Mouse (Mus musculus) heart, embryonic 14.5 days (tissue): ENCODE measurements around the gene Smg9. TPM values are rescaled to one million over a fixed set of nuclear protein-coding genes. Genes with fewer than 3 reads are reported as not detected.
A peak's percentile ranks its signal among the peaks of the same experiment; 100 is the strongest.

ENCODE experiments used
- ATAC-seq: fragments of 200-750 bp; cut with Nextera tagmentation; 2 replicates; pipeline ENCODE4 v1.8.0; 2017; ENCODE audit warnings: low read depth, moderate TSS enrichment; ENCODE audit not compliant: insufficient number of reproducible peaks, insufficient read depth, low FRiP score
- H3K27ac ChIP-seq, 2 experiments: fragments of 200-500 bp in 1 of 2; fragments of 300-500 bp in 1 of 2; sonication (generic) in 1 of 2; replicated peaks in 1 of 2; 2 replicates each; pipeline ENCODE4 v1.5.1; 2012 to 2014; ENCODE audit warnings: low read depth in 2 of 2, low read length in 2 of 2, control low read depth in 1 of 2, mild to moderate bottlenecking in 1 of 2, mixed read lengths in 1 of 2; ENCODE audit not compliant: control insufficient read depth in 1 of 2, insufficient read depth in 1 of 2
- H3K27me3 ChIP-seq: fragments of 300-500 bp; sonication (generic); 2 replicates; pipeline ENCODE4 v1.6.1; 2014; ENCODE audit warnings: mild to moderate bottlenecking, low read length, control low read depth; ENCODE audit not compliant: control insufficient read depth, insufficient read depth
- H3K36me3 ChIP-seq: fragments of 300-500 bp; sonication (generic); 2 replicates; pipeline ENCODE4 v1.6.1; 2014; ENCODE audit warnings: mild to moderate bottlenecking, control low read depth, low read length, mixed read lengths; ENCODE audit not compliant: control insufficient read depth, insufficient read depth
- H3K4me1 ChIP-seq, 2 experiments: fragments of 200-500 bp in 1 of 2; fragments of 300-500 bp in 1 of 2; sonication (generic) in 1 of 2; 2 replicates each; pipeline ENCODE4 v1.6.1; 2012 to 2014; ENCODE audit warnings: low read length in 2 of 2, control low read depth in 1 of 2, mixed read lengths in 1 of 2; ENCODE audit not compliant: control insufficient read depth in 2 of 2, insufficient read depth in 2 of 2
- H3K4me2 ChIP-seq: fragments of 300-500 bp; sonication (generic); 2 replicates; pipeline ENCODE4 v1.6.1; 2014; ENCODE audit warnings: mild to moderate bottlenecking, low read length
- H3K4me3 ChIP-seq, 2 experiments: fragments of 200-500 bp in 1 of 2; fragments of 300-500 bp in 1 of 2; sonication (generic) in 1 of 2; 2 replicates each; pipeline ENCODE4 v1.5.1; 2012 to 2014; ENCODE audit warnings: low read length in 2 of 2, mild to moderate bottlenecking in 2 of 2, control low read depth in 1 of 2, low read depth in 1 of 2, moderate library complexity in 1 of 2; ENCODE audit not compliant: control insufficient read depth in 1 of 2, insufficient read depth in 1 of 2
- H3K9ac ChIP-seq: fragments of 300-500 bp; sonication (generic); 2 replicates; pipeline ENCODE4 v1.6.1; 2014; ENCODE audit warnings: mild to moderate bottlenecking, low read length
- H3K9me3 ChIP-seq: fragments of 300-500 bp; sonication (generic); 2 replicates; pipeline ENCODE4 v1.6.1; 2016; ENCODE audit warnings: low read length, control low read depth; ENCODE audit not compliant: control insufficient read depth
- WGBS: fragments of 180-500 bp; shearing (Covaris S2); extraction: QIAGEN DNeasy Blood & Tissue Kit; methylation state at CpG from one replicate; pipeline ENCODE4 v1.1.7; 2014; 5-methylcytosine and 5-hydroxymethylcytosine counted together
- polyA plus RNA-seq: library from polyadenylated mRNA; unstranded; fragments of >200 nt; fragmentation: Nextera tagmentation; extraction: Ambion mirVana; gene quantifications from 2 replicates; pipeline ENCODE4 v1.2.1, GENCODE M21; 2014

The Smg9 gene
- polyA plus RNA-seq, 1 experiment from 2014 or later: 20.7 TPM

DNA sequence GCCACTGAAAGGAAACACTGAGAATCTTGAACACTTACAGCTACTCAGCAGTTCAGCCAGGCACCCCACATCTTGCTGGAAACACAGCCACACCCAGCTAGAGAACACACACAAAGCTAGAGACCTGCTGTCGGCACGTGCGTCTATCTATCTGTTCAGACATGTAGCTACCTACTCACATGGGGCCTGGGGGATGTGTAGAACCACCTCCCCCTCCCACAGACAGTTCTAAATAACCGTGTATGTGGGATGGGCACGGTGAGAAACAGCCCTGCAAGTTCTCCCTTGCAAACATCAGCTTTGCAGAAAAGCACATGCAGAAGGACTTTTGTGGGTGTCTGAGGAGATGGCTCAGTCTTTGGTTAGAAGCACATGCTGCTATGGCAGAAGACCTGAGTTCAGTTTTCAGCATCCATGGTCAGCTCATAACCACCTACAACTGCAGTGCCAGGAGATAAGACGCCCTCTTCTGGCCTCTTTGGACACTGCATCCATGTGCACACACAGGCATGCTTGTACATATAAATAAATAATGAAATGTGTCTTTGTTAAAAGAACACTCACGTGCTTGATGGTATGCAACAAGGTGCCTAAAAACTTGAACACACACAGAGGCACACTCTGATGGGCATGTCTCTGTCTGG is 47.4 kb downstream of the Smg9 start:
- H3K9ac ChIP-seq: no peak overlapping the region
- H3K4me1 ChIP-seq: no peaks in the 10 kb centered on the region
- ATAC-seq: no peak
- no peaks in the 10 kb centered on the region for H3K27me3 ChIP-seq
- H3K27ac ChIP-seq: no peak overlapping the region
- no peaks in the 10 kb centered on the region for H3K36me3 ChIP-seq
- H3K9me3 ChIP-seq: no peaks in the 10 kb centered on the region
- no peak overlapping the region for H3K4me3 ChIP-seq
- WGBS: 61% methylated on average over 7 of the region's 7 CpGs
- no peak overlapping the region for H3K4me2 ChIP-seq

DNA sequence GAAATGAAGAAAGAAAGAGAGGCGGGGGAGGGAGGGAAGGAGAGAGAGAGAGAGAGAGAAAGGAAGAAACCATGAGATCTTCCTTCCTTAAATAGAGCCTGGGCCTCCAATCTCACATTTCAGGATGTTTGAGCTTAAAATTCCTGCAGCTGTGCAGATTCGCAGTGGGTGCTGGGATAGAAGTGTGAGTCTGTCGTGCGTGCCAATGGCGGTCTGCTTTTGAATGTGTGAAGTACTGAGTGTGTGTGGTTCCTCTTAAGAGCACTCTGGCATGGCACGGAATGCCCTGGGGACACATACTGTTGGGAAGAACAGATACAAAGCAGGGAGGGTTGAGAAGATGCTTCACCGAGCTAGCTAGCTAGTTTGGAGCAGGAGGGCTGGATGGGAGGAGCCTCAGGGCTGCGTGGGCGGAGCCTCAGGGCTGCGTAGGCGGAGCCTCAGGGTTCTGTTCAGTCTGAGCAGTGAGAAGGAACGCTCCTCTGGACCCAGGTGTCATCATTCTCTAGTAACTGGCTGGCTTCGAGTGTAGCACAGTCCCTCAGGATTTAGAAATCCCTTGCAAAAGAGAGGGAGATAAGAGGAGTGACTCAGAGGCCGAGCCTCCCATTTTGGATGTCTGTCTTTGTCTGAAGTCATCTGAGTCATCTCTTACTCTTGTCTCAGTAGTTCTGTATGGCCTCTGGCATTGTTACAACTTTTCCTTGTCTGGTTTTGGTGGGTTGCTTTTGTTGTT is 49.5 kb downstream of the Smg9 start:
- Histone ChIP-seq H3K9ac (no peak overlapping the region), H3K4me1 (no peaks in the 10 kb centered on the region), H3K9me3 (no peaks in the 10 kb centered on the region), H3K27me3 (no peaks in the 10 kb centered on the region), H3K4me2 (no peak overlapping the region), H3K27ac (no peak overlapping the region), H3K36me3 (no peaks in the 10 kb centered on the region), H3K4me3 (no peak overlapping the region)
- WGBS: 46% methylated on average over 14 of the region's 14 CpGs
- peak; percentile 42; the same call in 1 of the 2 replicates for ATAC-seq

DNA sequence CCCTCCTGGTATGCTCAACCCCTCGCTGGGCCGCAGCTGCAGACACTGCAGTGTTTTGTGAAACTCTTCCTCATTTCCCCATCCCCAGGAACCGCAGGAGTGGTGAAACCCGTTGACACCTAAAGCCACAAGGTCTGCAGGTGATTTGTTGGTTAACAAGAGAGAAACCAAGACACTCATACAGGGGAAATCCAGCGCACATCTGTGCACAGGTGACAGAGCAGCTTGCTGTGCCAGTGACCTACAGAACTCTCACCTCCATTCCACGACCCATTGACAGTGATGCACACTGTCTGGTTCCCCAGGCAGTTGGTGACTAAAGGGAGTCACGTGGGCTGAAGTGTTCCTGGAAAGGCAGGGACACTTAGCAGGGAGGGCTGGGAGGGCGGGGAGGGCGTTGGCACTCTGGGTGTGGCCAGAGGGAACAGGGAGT is 51.2 kb downstream of the Smg9 start:
- H3K4me1 ChIP-seq: no peaks in the 10 kb centered on the region
- no peak overlapping the region for H3K4me3 ChIP-seq
- H3K27me3 ChIP-seq: no peaks in the 10 kb centered on the region
- H3K27ac ChIP-seq: no peak overlapping the region
- no peaks in the 10 kb centered on the region for H3K36me3 ChIP-seq
- WGBS: 47% methylated on average over 9 of the region's 9 CpGs
- no peaks in the 10 kb centered on the region for H3K9me3 ChIP-seq
- H3K9ac ChIP-seq: no peak overlapping the region
- no peak overlapping the region for H3K4me2 ChIP-seq
- ATAC-seq: no peak

GRCm38 (mm10) chr7:24451855-24452311 is 52.5 kb downstream of the Smg9 start, which contains the start of gene Irgc1:
TSS of gene Irgc1 (minus strand) at chr7:24452297.
- Histone ChIP-seq H3K36me3 (no peaks in the 10 kb centered on the region), H3K27ac (no peak within 1 kb of the TSS), H3K9me3 (no peaks in the 10 kb centered on the region), H3K27me3 (no peaks in the 10 kb centered on the region), H3K4me1 (no peaks in the 10 kb centered on the region), H3K9ac (no peak within 1 kb of the TSS), H3K4me3 (no peak within 1 kb of the TSS), H3K4me2 (no peak within 1 kb of the TSS)
- 64% methylated on average over 9 of the region's 9 CpGs for WGBS
- no peak for ATAC-seq

- Histone ChIP-seq H3K9me3 (no peaks in the 10 kb centered on the region), H3K27ac (no peak overlapping the region), H3K27me3 (0 out of 2 replicates have a peak, but pooled peaks cover 4% of the 10 kb centered on the region), H3K4me1 (no peaks in the 10 kb centered on the region), H3K9ac (no peak overlapping the region), H3K4me2 (no peak overlapping the region), H3K4me3 (no peak overlapping the region), H3K36me3 (no peaks in the 10 kb centered on the region)
- ATAC-seq: no peak
- WGBS: 64% methylated on average over 2 of the region's 2 CpGs
These were observed 54.8 kb downstream of the Smg9 start for GRCm38 (mm10) chr7:24454199-24454598.

GRCm38 (mm10) chr7:24455726-24456125 is 56.3 kb downstream of the Smg9 start:
- Histone ChIP-seq H3K9me3 (no peaks in the 10 kb centered on the region), H3K4me1 (no peaks in the 10 kb centered on the region), H3K9ac (no peak overlapping the region), H3K36me3 (no peaks in the 10 kb centered on the region), H3K4me3 (no peak overlapping the region), H3K27me3 (0 out of 2 replicates have a peak, but pooled peaks cover 4% of the 10 kb centered on the region), H3K27ac (no peak overlapping the region), H3K4me2 (no peak overlapping the region)
- 61% methylated on average over 5 of the region's 5 CpGs for WGBS
- no peak for ATAC-seq

DNA sequence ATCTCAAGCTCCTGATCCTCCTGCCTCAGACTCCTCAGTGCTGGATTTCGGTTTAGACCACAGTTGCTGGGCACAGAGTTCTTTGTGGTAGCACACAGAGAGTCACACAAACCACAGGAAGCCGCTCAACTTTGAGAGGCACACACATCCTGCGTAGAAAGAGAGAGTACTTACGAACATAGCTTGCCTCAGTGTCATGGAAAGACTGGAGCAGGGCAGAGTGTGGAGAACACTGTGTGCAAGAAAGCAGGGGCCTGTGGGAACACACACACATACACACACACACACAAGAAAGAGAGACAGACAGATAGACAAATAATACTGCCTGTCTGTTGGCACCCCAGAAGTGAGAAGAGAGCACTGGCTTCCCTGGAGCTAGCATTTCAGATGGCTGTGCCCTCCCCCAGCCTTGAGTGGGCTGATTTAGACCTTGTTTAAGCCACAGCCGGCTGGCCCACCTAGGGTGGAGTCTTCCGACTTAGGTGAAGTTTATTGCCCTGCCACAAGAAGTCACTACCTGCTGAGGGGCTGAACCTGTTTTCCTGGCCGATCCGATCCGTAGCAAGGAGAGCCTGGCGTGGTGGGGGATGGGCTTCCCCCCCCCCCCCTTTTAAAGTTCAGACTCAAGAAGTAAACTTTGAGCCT is 58.4 kb downstream of the Smg9 start:
- H3K4me2 ChIP-seq: no peak overlapping the region
- H3K27ac ChIP-seq: no peak overlapping the region
- ATAC-seq: no peak
- H3K4me3 ChIP-seq: no peak overlapping the region
- 0 out of 2 replicates have a peak, but pooled peaks cover 4% of the 10 kb centered on the region for H3K27me3 ChIP-seq
- H3K9ac ChIP-seq: no peak overlapping the region
- H3K36me3 ChIP-seq: no peaks in the 10 kb centered on the region
- H3K9me3 ChIP-seq: no peaks in the 10 kb centered on the region
- WGBS: 67% methylated on average over 10 of the region's 10 CpGs
- H3K4me1 ChIP-seq: peaks cover 3 to 4% of the 10 kb centered on the region in 2 experiments; a peak in 2 of 4 replicates
